Mouse (Mus musculus): ENCODE measurements at regions not wholly inside any gene's neighbourhood (a gene's known extent, or its start where the extent isn't known, plus 50 kb on each side); places are given as distances from the start of the nearest gene placed in this dataset.

DNA sequence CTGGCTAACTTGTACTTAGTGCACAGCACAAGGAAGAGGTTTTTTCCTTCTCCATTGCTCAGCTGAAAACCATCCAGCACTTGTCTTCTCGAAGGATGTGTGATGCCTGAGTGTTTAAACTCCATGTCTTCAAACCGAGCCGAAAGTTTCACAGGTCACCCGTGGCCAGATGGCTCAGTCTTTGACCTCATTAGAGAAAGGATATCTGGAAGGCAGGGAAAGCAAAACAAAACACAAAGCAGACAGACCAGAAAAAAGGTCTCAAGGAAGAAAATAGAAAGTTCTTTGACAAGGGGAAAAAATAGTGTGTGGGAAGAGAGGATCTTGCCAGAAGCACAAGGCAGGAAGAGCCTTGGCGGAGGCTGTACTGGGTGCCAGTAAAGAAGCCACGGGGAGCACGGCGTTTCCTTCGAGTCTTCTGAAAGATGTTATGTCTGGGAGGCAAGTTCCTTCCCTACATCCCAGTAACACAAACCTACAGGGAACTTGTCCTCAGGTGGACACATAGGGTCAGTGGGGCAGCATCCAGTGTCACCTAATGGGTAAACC, 108.9 kb upstream of the Ngf start:
- no peak for TF ChIP-seq CTCF (IDR thresholded peaks at IDR 0.05; ENCODE audit: control insufficient read depth, insufficient read depth, low read length)
- no peak for TF ChIP-seq POLR2A (IDR thresholded peaks at IDR 0.05; ENCODE audit: borderline replicate concordance, control insufficient read depth, low read depth, low read length)
- Histone ChIP-seq H3K4me1 (ENCODE audit: control insufficient read depth, insufficient read depth, low read length) (no peaks in the 10 kb centered on the region), H3K27ac (ENCODE audit: control insufficient read depth, insufficient read depth, low read depth, low read length, poor library complexity) (no peak overlapping the region), H3K4me3 (replicated peaks; ENCODE audit: control insufficient read depth, low read depth, low read length) (no peak overlapping the region)
- WGBS: 75% methylated on average over 9 of the region's 9 CpGs

- no peak for TF ChIP-seq CTCF (IDR thresholded peaks at IDR 0.05; ENCODE audit: control insufficient read depth, insufficient read depth, low read length)
- no peak for TF ChIP-seq POLR2A (IDR thresholded peaks at IDR 0.05; ENCODE audit: borderline replicate concordance, control insufficient read depth, low read depth, low read length)
- H3K4me3 ChIP-seq (replicated peaks; ENCODE audit: control insufficient read depth, low read depth, low read length): no peak overlapping the region
- 80% methylated on average over 4 of the region's 4 CpGs for WGBS
- H3K4me1 ChIP-seq (ENCODE audit: control insufficient read depth, insufficient read depth, low read length): no peaks in the 10 kb centered on the region
- H3K27ac ChIP-seq (ENCODE audit: control insufficient read depth, insufficient read depth, low read depth, low read length, poor library complexity): no peak overlapping the region
These were observed 110.9 kb upstream of the Ngf start for GRCm38 (mm10) chr3:102358801-102359200.

DNA sequence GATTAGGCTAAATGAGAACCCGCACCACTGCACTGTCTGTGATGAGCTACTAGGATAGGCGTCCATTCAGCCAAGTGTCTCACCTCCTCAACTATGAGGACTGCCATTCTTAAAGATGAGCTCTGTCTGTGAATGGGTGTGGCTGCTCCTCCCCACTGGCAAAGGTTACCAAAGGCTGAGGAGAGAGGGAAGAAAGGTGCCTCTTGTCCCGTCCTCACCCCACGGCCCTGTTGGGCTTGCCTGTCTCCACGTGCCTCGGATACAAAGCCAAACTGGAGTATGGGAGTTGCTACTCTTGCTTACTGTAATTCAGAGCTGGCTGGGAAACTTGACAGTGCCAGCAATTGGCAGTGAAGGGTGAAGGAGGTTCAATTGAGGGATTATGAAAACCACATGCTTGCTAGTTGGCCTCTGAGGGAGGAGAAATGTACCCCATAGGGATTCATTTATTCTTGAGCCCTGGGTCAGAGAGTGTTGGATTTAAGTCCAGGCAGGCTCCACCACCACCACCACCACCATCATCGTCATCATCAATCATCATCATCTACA, 112.6 kb upstream of the Ngf start:
- WGBS: 77% methylated on average over 7 of the region's 7 CpGs
- TF ChIP-seq POLR2A (IDR thresholded peaks at IDR 0.05; ENCODE audit: borderline replicate concordance, control insufficient read depth, low read depth, low read length) (no peak), CTCF (IDR thresholded peaks at IDR 0.05; ENCODE audit: control insufficient read depth, insufficient read depth, low read length) (no peak)
- H3K4me1 ChIP-seq (ENCODE audit: control insufficient read depth, insufficient read depth, low read length): no peaks in the 10 kb centered on the region
- H3K27ac ChIP-seq (ENCODE audit: control insufficient read depth, insufficient read depth, low read depth, low read length, poor library complexity): no peak overlapping the region
- H3K4me3 ChIP-seq (replicated peaks; ENCODE audit: control insufficient read depth, low read depth, low read length): no peak overlapping the region

GRCm38 (mm10) chr3:102355352-102355751, 114.4 kb upstream of the Ngf start:
- TF ChIP-seq CTCF (IDR thresholded peaks at IDR 0.05; ENCODE audit: control insufficient read depth, insufficient read depth, low read length) (no peak), POLR2A (IDR thresholded peaks at IDR 0.05; ENCODE audit: borderline replicate concordance, control insufficient read depth, low read depth, low read length) (no peak)
- Histone ChIP-seq H3K27ac (ENCODE audit: control insufficient read depth, insufficient read depth, low read depth, low read length, poor library complexity) (no peak overlapping the region), H3K4me1 (ENCODE audit: control insufficient read depth, insufficient read depth, low read length) (no peaks in the 10 kb centered on the region), H3K4me3 (replicated peaks; ENCODE audit: control insufficient read depth, low read depth, low read length) (no peak overlapping the region)
- WGBS: 86% methylated on average over 2 of the region's 2 CpGs

- 58% methylated on average over 2 of the region's 2 CpGs for WGBS
These were observed 114.9 kb upstream of the Ngf start for GRCm38 (mm10) chr3:102354771-102355170.

GRCm38 (mm10) chr3:102353277-102353900, 116.3 kb upstream of the Ngf start:
- WGBS: 80% methylated on average over 6 of the region's 6 CpGs
- Histone ChIP-seq H3K4me1 (ENCODE audit: control insufficient read depth, insufficient read depth, low read length) (no peaks in the 10 kb centered on the region), H3K27ac (ENCODE audit: control insufficient read depth, insufficient read depth, low read depth, low read length, poor library complexity) (no peak overlapping the region), H3K4me3 (replicated peaks; ENCODE audit: control insufficient read depth, low read depth, low read length) (no peak overlapping the region)
- no peak for TF ChIP-seq POLR2A (IDR thresholded peaks at IDR 0.05; ENCODE audit: borderline replicate concordance, control insufficient read depth, low read depth, low read length)

More at GRCm38 (mm10) chr3:102354771-102355170, 114.9 kb upstream of the Ngf start:
- Histone ChIP-seq H3K4me1 (ENCODE audit: control insufficient read depth, insufficient read depth, low read length) (no peaks in the 10 kb centered on the region), H3K4me3 (replicated peaks; ENCODE audit: control insufficient read depth, low read depth, low read length) (no peak overlapping the region), H3K27ac (ENCODE audit: control insufficient read depth, insufficient read depth, low read depth, low read length, poor library complexity) (no peak overlapping the region)
- no peak for TF ChIP-seq POLR2A (IDR thresholded peaks at IDR 0.05; ENCODE audit: borderline replicate concordance, control insufficient read depth, low read depth, low read length)
- no peak for TF ChIP-seq CTCF (IDR thresholded peaks at IDR 0.05; ENCODE audit: control insufficient read depth, insufficient read depth, low read length)

- H3K4me1 ChIP-seq (ENCODE audit: control insufficient read depth, insufficient read depth, low read length): no peaks in the 10 kb centered on the region
- 63% methylated on average over 3 of the region's 3 CpGs for WGBS
- H3K4me3 ChIP-seq (replicated peaks; ENCODE audit: control insufficient read depth, low read depth, low read length): no peak overlapping the region
- no peak overlapping the region for H3K27ac ChIP-seq (ENCODE audit: control insufficient read depth, insufficient read depth, low read depth, low read length, poor library complexity)
- TF ChIP-seq CTCF (IDR thresholded peaks at IDR 0.05; ENCODE audit: control insufficient read depth, insufficient read depth, low read length) (no peak), POLR2A (IDR thresholded peaks at IDR 0.05; ENCODE audit: borderline replicate concordance, control insufficient read depth, low read depth, low read length) (no peak)
These were observed 123.6 kb upstream of the Ngf start for GRCm38 (mm10) chr3:102346077-102346476.

- Histone ChIP-seq H3K27ac (ENCODE audit: control insufficient read depth, insufficient read depth, low read depth, low read length, poor library complexity) (no peak overlapping the region), H3K4me3 (replicated peaks; ENCODE audit: control insufficient read depth, low read depth, low read length) (no peak overlapping the region), H3K4me1 (ENCODE audit: control insufficient read depth, insufficient read depth, low read length) (no peaks in the 10 kb centered on the region)
- TF ChIP-seq CTCF (IDR thresholded peaks at IDR 0.05; ENCODE audit: control insufficient read depth, insufficient read depth, low read length): no peak
- no peak for TF ChIP-seq POLR2A (IDR thresholded peaks at IDR 0.05; ENCODE audit: borderline replicate concordance, control insufficient read depth, low read depth, low read length)
- 72% methylated on average over 5 of the region's 5 CpGs for WGBS
These were observed 124.4 kb upstream of the Ngf start for GRCm38 (mm10) chr3:102345291-102345690.

Measured in bone marrow, adult 2 months (tissue).